Comparison of ENCODE assay signal across 17 mouse cellular contexts in genomic region chr8:121030496-121031040, GRCm38 (mm10). TPM values are rescaled to one million over a fixed set of nuclear protein-coding genes. Genes with fewer than 3 reads are reported as not detected.
DNase-seq lines count a peak whose midpoint lies in the region; ATAC-seq and TF ChIP-seq lines count a peak whose summit lies in the region.
"Had no signal": no experiment of that assay in that cellular context is flagged by ENCODE, and none has a peak within 500 bp of the region (broad histone marks: within the 10 kb centered on the region; RNA-seq: fewer than 3 reads in every experiment).

No protein-coding gene starts in this region.

- H3K4me2 ChIP-seq in midbrain, postnatal 0 days (ENCODE audit: low read depth, low read length, poor library complexity, severe bottlenecking), result no peak overlapping the region
- H3K4me2 ChIP-seq in heart, embryonic 11.5 days, result no peak overlapping the region
- H3K4me2 ChIP-seq: embryonic facial prominence, embryonic 12.5 days; heart, embryonic 12.5 days; liver, embryonic 11.5 days; midbrain, embryonic 13.5 days; neural tube, embryonic 13.5 days had no signal

- peak; percentile 12 for DNase-seq in CD4-positive, CD25-positive, alpha-beta regulatory T cell, adult 2 months (ENCODE audit: low read depth, low spot score)
- peak; percentile 15 for DNase-seq in layer of hippocampus, adult 11-12 months (ENCODE audit: low spot score)
- DNase-seq in layer of hippocampus, adult 2 months (ENCODE audit: low spot score in 2 of 2), result no peak
- peak; percentile 47 for DNase-seq in midbrain, postnatal 0 days (ENCODE audit: low spot score)
- no peak for DNase-seq in midbrain, embryonic 10.5 days (ENCODE audit: low spot score)
- DNase-seq in thymus, postnatal 0 days (ENCODE audit: low spot score), result peak; percentile 40
- DNase-seq: cerebellum, adult 9-11 months; heart, postnatal 4 days had no signal

- no peak overlapping the region for H3K27ac ChIP-seq in layer of hippocampus, adult 2 months
- no peak overlapping the region for H3K27ac ChIP-seq in midbrain, postnatal 0 days (ENCODE audit: low read depth, low read length)
- no peak overlapping the region for H3K27ac ChIP-seq in midbrain, embryonic 10.5 days (replicated peaks)
- no peak overlapping the region for H3K27ac ChIP-seq in heart, embryonic 11.5 days (ENCODE audit: low read depth, low read length)
- H3K27ac ChIP-seq: embryonic facial prominence, embryonic 12.5 days; kidney, postnatal 0 days; midbrain, embryonic 13.5 days; neural tube, embryonic 13.5 days had no signal

- ATAC-seq in CD4-positive, CD25-positive, alpha-beta regulatory T cell, adult 4 months, result no peak
- no peak for ATAC-seq in midbrain, postnatal 0 days (ENCODE audit: low FRiP score)
- ATAC-seq in heart, embryonic 11.5 days (replicated peaks; ENCODE audit: insufficient number of reproducible peaks, low FRiP score, low TSS enrichment), result no peak
- ATAC-seq: lung, postnatal 0 days; midbrain, embryonic 13.5 days had no signal

- no peaks in the 10 kb centered on the region for H3K4me1 ChIP-seq in midbrain, postnatal 0 days (ENCODE audit: insufficient read depth, low read length)
- 0 out of 2 replicates have a peak, but pooled peaks cover 5% of the 10 kb centered on the region for H3K4me1 ChIP-seq in midbrain, embryonic 10.5 days
- peaks cover 7% of the 10 kb centered on the region for H3K4me1 ChIP-seq in heart, embryonic 11.5 days (ENCODE audit: control insufficient read depth, insufficient read depth, low read length)
- H3K4me1 ChIP-seq: midbrain, embryonic 13.5 days had no signal

- WGBS in midbrain, postnatal 0 days, result 72% methylated on average over 10 of the region's 10 CpGs
- WGBS in midbrain, embryonic 10.5 days, result 76% methylated on average over 10 of the region's 10 CpGs
- 64% methylated on average over 10 of the region's 10 CpGs for WGBS in heart, embryonic 11.5 days (ENCODE audit: insufficient replicate concordance)

- no peak overlapping the region for H3K9ac ChIP-seq in midbrain, postnatal 0 days (replicated peaks; ENCODE audit: low read length, poor library complexity, severe bottlenecking)
- no peak overlapping the region for H3K9ac ChIP-seq in heart, embryonic 11.5 days (ENCODE audit: low read depth, low read length)
- H3K9ac ChIP-seq: embryonic facial prominence, embryonic 12.5 days; heart, embryonic 12.5 days; midbrain, embryonic 13.5 days; neural tube, embryonic 13.5 days had no signal

- no peaks in the 10 kb centered on the region for H3K27me3 ChIP-seq in midbrain, postnatal 0 days (ENCODE audit: insufficient read depth, low read length)
- peaks cover 38% of the 10 kb centered on the region for H3K27me3 ChIP-seq in midbrain, embryonic 10.5 days (ENCODE audit: low read depth, poor library complexity, severe bottlenecking)
- H3K27me3 ChIP-seq in heart, embryonic 11.5 days (ENCODE audit: control insufficient read depth, insufficient read depth, low read length), result peaks cover 20% of the 10 kb centered on the region
- H3K27me3 ChIP-seq: midbrain, embryonic 13.5 days had no signal

- no peak overlapping the region for H3K4me3 ChIP-seq in layer of hippocampus, adult 2 months
- H3K4me3 ChIP-seq in midbrain, postnatal 0 days (ENCODE audit: low read depth, low read length), result no peak overlapping the region
- no peak overlapping the region for H3K4me3 ChIP-seq in midbrain, embryonic 10.5 days
- no peak overlapping the region for H3K4me3 ChIP-seq in heart, embryonic 11.5 days (ENCODE audit: low read depth, low read length)
- H3K4me3 ChIP-seq: embryonic facial prominence, embryonic 12.5 days; heart, embryonic 12.5 days; midbrain, embryonic 13.5 days; neural tube, embryonic 13.5 days had no signal

- no peaks in the 10 kb centered on the region for H3K9me3 ChIP-seq in midbrain, postnatal 0 days (ENCODE audit: low read length)
- H3K9me3 ChIP-seq in midbrain, embryonic 10.5 days (replicated peaks), result no peaks in the 10 kb centered on the region
- no peaks in the 10 kb centered on the region for H3K9me3 ChIP-seq in heart, embryonic 11.5 days (replicated peaks; ENCODE audit: control insufficient read depth, low read length)
- H3K9me3 ChIP-seq: embryonic facial prominence, embryonic 12.5 days; midbrain, embryonic 13.5 days; neural tube, embryonic 13.5 days had no signal

- no peak for TF ChIP-seq CTCF in layer of hippocampus, adult 2 months (conservative IDR thresholded peaks at IDR 0.05)
- TF ChIP-seq CTCF in midbrain, postnatal 0 days (IDR thresholded peaks at IDR 0.05), result no peak

- H3K36me3 ChIP-seq in midbrain, postnatal 0 days (ENCODE audit: insufficient read depth, low read length), result no peaks in the 10 kb centered on the region
- no peaks in the 10 kb centered on the region for H3K36me3 ChIP-seq in midbrain, embryonic 10.5 days
- H3K36me3 ChIP-seq in heart, embryonic 11.5 days (ENCODE audit: control insufficient read depth, insufficient read depth, low read length), result no peaks in the 10 kb centered on the region
- H3K36me3 ChIP-seq: embryonic facial prominence, embryonic 12.5 days; heart, embryonic 12.5 days; midbrain, embryonic 13.5 days; neural tube, embryonic 13.5 days had no signal

RNA-seq across cellular contexts. Expression of gene Foxf1, which starts 53.6 kb away (rescaled TPM):
- polyA plus RNA-seq in CD4-positive, CD25-positive, alpha-beta regulatory T cell, adult 4 months (2017; shearing (Covaris generic)), result under 1 TPM in 1 of 2 experiments, not detected in 1; 0.22 TPM
- under 1 TPM; 0.49 to 0.71 TPM for total RNA-seq in layer of hippocampus, adult 2 months (2021)
- total RNA-seq in midbrain, postnatal 0 days (2014; rRNA removed), result 0.71 and 3.5 TPM in 2 replicates
- polyA plus RNA-seq in midbrain, postnatal 0 days (2015; fragmentation: Nextera tagmentation; extraction: Ambion mirVana), result 1.5 and 1.6 TPM in 2 replicates
- polyA plus RNA-seq in midbrain, embryonic 10.5 days (2016; fragmentation: Nextera tagmentation; extraction: Ambion mirVana), result 0.17 and 1.1 TPM in 2 replicates
- 0.12 and 0.16 TPM in 2 replicates for polyA plus RNA-seq in thymus, postnatal 0 days (2015; fragmentation: Nextera tagmentation; extraction: Ambion mirVana)
- 3.1 and 9.0 TPM in 2 replicates for polyA plus RNA-seq in heart, embryonic 11.5 days (2014; fragmentation: Nextera tagmentation; extraction: Ambion mirVana)

Comparison
In these comparisons a context has a peak if more than half of its experiments do, and no peak if none do; other contexts are left out.
1. DNase-seq: peak in CD4-positive, CD25-positive, alpha-beta regulatory T cell, adult 2 months (single experiment), layer of hippocampus, adult 11-12 months (single experiment), midbrain, postnatal 0 days (single experiment) and thymus, postnatal 0 days (single experiment); none in layer of hippocampus, adult 2 months (0 of 2) and midbrain, embryonic 10.5 days (single experiment).